Mouse (Mus musculus): ENCODE results near the gene Mmp9. TPM values are rescaled to one million over a fixed set of nuclear protein-coding genes. Genes with fewer than 3 reads are reported as not detected.

Gene Mmp9
- polyA plus RNA-seq, 1 experiment from 2014 or later: 0.36 TPM

- H3K9me3 ChIP-seq: no peaks in the 10 kb centered on the region
- ATAC-seq (ENCODE audit: extremely low read depth, insufficient number of reproducible peaks, low FRiP score, low TSS enrichment): no peak
- peak overlapping the region; percentile 89 for H3K4me2 ChIP-seq
- 85% methylated on average over 8 of the region's 9 CpGs for WGBS
- peak overlapping the region; percentile 99 for H3K27ac ChIP-seq (replicated peaks)
- peaks cover 24% of the 10 kb centered on the region for H3K4me1 ChIP-seq
- H3K27me3 ChIP-seq (replicated peaks): no peaks in the 10 kb centered on the region
- peaks cover 15% of the 10 kb centered on the region for H3K36me3 ChIP-seq
- H3K4me3 ChIP-seq: peak overlapping the region; percentile 69; the same call in 1 of the 2 replicates
- H3K9ac ChIP-seq: peak overlapping the region; percentile 96
Measured at GRCm38 (mm10) chr2:164912749-164913427, 27.7 kb upstream of the Mmp9 start.

- Histone ChIP-seq H3K9ac (no peak overlapping the region), H3K4me2 (no peak overlapping the region), H3K9me3 (no peaks in the 10 kb centered on the region), H3K4me1 (peaks cover 24% of the 10 kb centered on the region), H3K4me3 (no peak overlapping the region), H3K36me3 (peaks cover 13% of the 10 kb centered on the region), H3K27me3 (replicated peaks) (no peaks in the 10 kb centered on the region), H3K27ac (replicated peaks) (no peak overlapping the region)
- 86% methylated on average over 2 of the region's 2 CpGs for WGBS
- no peak for ATAC-seq (ENCODE audit: extremely low read depth, insufficient number of reproducible peaks, low FRiP score, low TSS enrichment)
Measured at GRCm38 (mm10) chr2:164913428-164913786, 27.2 kb upstream of the Mmp9 start.

- H3K4me3 ChIP-seq: no peak overlapping the region
Measured at GRCm38 (mm10) chr2:164916820-164917219, 23.8 kb upstream of the Mmp9 start.

GRCm38 (mm10) chr2:164917371-164917770, 23.2 kb upstream of the Mmp9 start:
- peaks cover 19% of the 10 kb centered on the region for H3K36me3 ChIP-seq
- no peaks in the 10 kb centered on the region for H3K27me3 ChIP-seq (replicated peaks)
- peaks cover 4% of the 10 kb centered on the region for H3K4me1 ChIP-seq
- H3K9ac ChIP-seq: no peak overlapping the region
- H3K9me3 ChIP-seq: no peaks in the 10 kb centered on the region
- no peak overlapping the region for H3K4me2 ChIP-seq
- no peak overlapping the region for H3K27ac ChIP-seq (replicated peaks)
- H3K4me3 ChIP-seq: no peak overlapping the region
- ATAC-seq (ENCODE audit: extremely low read depth, insufficient number of reproducible peaks, low FRiP score, low TSS enrichment): no peak
- 57% methylated on average over 10 of the region's 10 CpGs for WGBS

More at GRCm38 (mm10) chr2:164916820-164917219, 23.8 kb upstream of the Mmp9 start:
- 71% methylated on average over 5 of the region's 5 CpGs for WGBS
- Histone ChIP-seq H3K9ac (no peak overlapping the region), H3K27me3 (replicated peaks) (no peaks in the 10 kb centered on the region), H3K27ac (replicated peaks) (no peak overlapping the region), H3K9me3 (no peaks in the 10 kb centered on the region), H3K4me2 (no peak overlapping the region), H3K4me1 (peaks cover 7% of the 10 kb centered on the region), H3K36me3 (peaks cover 19% of the 10 kb centered on the region)
- no peak for ATAC-seq (ENCODE audit: extremely low read depth, insufficient number of reproducible peaks, low FRiP score, low TSS enrichment)

GRCm38 (mm10) chr2:164918325-164918724, 22.3 kb upstream of the Mmp9 start:
- no peaks in the 10 kb centered on the region for H3K9me3 ChIP-seq
- no peak overlapping the region for H3K27ac ChIP-seq (replicated peaks)
- peaks cover 19% of the 10 kb centered on the region for H3K36me3 ChIP-seq
- ATAC-seq (ENCODE audit: extremely low read depth, insufficient number of reproducible peaks, low FRiP score, low TSS enrichment): no peak
- WGBS: 57% methylated on average over 5 of the region's 5 CpGs
- H3K9ac ChIP-seq: no peak overlapping the region
- H3K4me3 ChIP-seq: no peak overlapping the region
- no peaks in the 10 kb centered on the region for H3K27me3 ChIP-seq (replicated peaks)
- no peaks in the 10 kb centered on the region; the same call in 1 of the 2 replicates for H3K4me1 ChIP-seq
- no peak overlapping the region for H3K4me2 ChIP-seq

GRCm38 (mm10) chr2:164921984-164922383, 18.6 kb upstream of the Mmp9 start:
- ATAC-seq (ENCODE audit: extremely low read depth, insufficient number of reproducible peaks, low FRiP score, low TSS enrichment): no peak

GRCm38 (mm10) chr2:164923291-164923690, 17.3 kb upstream of the Mmp9 start:
- no peaks in the 10 kb centered on the region for H3K9me3 ChIP-seq
- H3K4me1 ChIP-seq: no peaks in the 10 kb centered on the region
- no peak overlapping the region for H3K27ac ChIP-seq (replicated peaks)
- no peak for ATAC-seq (ENCODE audit: extremely low read depth, insufficient number of reproducible peaks, low FRiP score, low TSS enrichment)
- H3K36me3 ChIP-seq: peaks cover 16% of the 10 kb centered on the region
- no peak overlapping the region for H3K9ac ChIP-seq
- H3K27me3 ChIP-seq (replicated peaks): peaks cover 19% of the 10 kb centered on the region
- H3K4me2 ChIP-seq: no peak overlapping the region
- 59% methylated on average over 4 of the region's 4 CpGs for WGBS
- no peak overlapping the region for H3K4me3 ChIP-seq

More at GRCm38 (mm10) chr2:164921984-164922383, 18.6 kb upstream of the Mmp9 start:
- Histone ChIP-seq H3K4me1 (no peaks in the 10 kb centered on the region), H3K27ac (replicated peaks) (no peak overlapping the region), H3K4me2 (no peak overlapping the region), H3K27me3 (replicated peaks) (peaks cover 12% of the 10 kb centered on the region; the same call in 1 of the 2 replicates), H3K9ac (no peak overlapping the region), H3K9me3 (no peaks in the 10 kb centered on the region), H3K4me3 (no peak overlapping the region), H3K36me3 (peaks cover 19% of the 10 kb centered on the region)
- WGBS: 63% methylated on average over 7 of the region's 7 CpGs

- ATAC-seq (ENCODE audit: extremely low read depth, insufficient number of reproducible peaks, low FRiP score, low TSS enrichment): no peak
- WGBS: 30% methylated on average over 11 of the region's 11 CpGs
- Histone ChIP-seq H3K9ac (no peak overlapping the region), H3K4me3 (no peak overlapping the region), H3K27ac (replicated peaks) (no peak overlapping the region), H3K36me3 (peaks cover 12% of the 10 kb centered on the region), H3K27me3 (replicated peaks) (peaks cover 22% of the 10 kb centered on the region), H3K4me1 (no peaks in the 10 kb centered on the region), H3K4me2 (no peak overlapping the region), H3K9me3 (no peaks in the 10 kb centered on the region)
Measured at GRCm38 (mm10) chr2:164924100-164924857, 16.3 kb upstream of the Mmp9 start.

- Histone ChIP-seq H3K27me3 (replicated peaks) (peaks cover 63% of the 10 kb centered on the region), H3K4me3 (no peak overlapping the region), H3K9ac (no peak overlapping the region), H3K4me1 (no peaks in the 10 kb centered on the region), H3K4me2 (no peak overlapping the region), H3K36me3 (no peaks in the 10 kb centered on the region), H3K27ac (replicated peaks) (no peak overlapping the region), H3K9me3 (no peaks in the 10 kb centered on the region)
- 58% methylated on average over 11 of the region's 11 CpGs for WGBS
- ATAC-seq (ENCODE audit: extremely low read depth, insufficient number of reproducible peaks, low FRiP score, low TSS enrichment): no peak
Measured at GRCm38 (mm10) chr2:164930706-164931581, 9.6 kb upstream of the Mmp9 start.

- H3K4me1 ChIP-seq: 0 out of 2 replicates have a peak, but pooled peaks cover 4% of the 10 kb centered on the region
- no peak overlapping the region for H3K4me3 ChIP-seq
- H3K9ac ChIP-seq: no peak overlapping the region
- WGBS: 35% methylated on average over 10 of the region's 10 CpGs
- H3K27ac ChIP-seq (replicated peaks): no peak overlapping the region
- H3K9me3 ChIP-seq: no peaks in the 10 kb centered on the region
- no peak for ATAC-seq (ENCODE audit: extremely low read depth, insufficient number of reproducible peaks, low FRiP score, low TSS enrichment)
- H3K36me3 ChIP-seq: no peaks in the 10 kb centered on the region
- peaks cover 67% of the 10 kb centered on the region for H3K27me3 ChIP-seq (replicated peaks)
- no peak overlapping the region for H3K4me2 ChIP-seq
Measured at GRCm38 (mm10) chr2:164933534-164933933, 7.0 kb upstream of the Mmp9 start.

GRCm38 (mm10) chr2:164935991-164936390, 4.6 kb upstream of the Mmp9 start:
- ATAC-seq (ENCODE audit: extremely low read depth, insufficient number of reproducible peaks, low FRiP score, low TSS enrichment): no peak
- peaks cover 91% of the 10 kb centered on the region for H3K27me3 ChIP-seq (replicated peaks)
- 71% methylated on average over 4 of the region's 4 CpGs for WGBS
- no peak overlapping the region for H3K9ac ChIP-seq
- H3K36me3 ChIP-seq: no peaks in the 10 kb centered on the region
- peaks cover 19% of the 10 kb centered on the region for H3K4me1 ChIP-seq
- no peak overlapping the region for H3K27ac ChIP-seq (replicated peaks)
- no peak overlapping the region for H3K4me3 ChIP-seq
- H3K4me2 ChIP-seq: no peak overlapping the region
- H3K9me3 ChIP-seq: no peaks in the 10 kb centered on the region

Data from heart, embryonic 13.5 days (tissue).